Mouse (Mus musculus) thymus, adult 2 months (tissue): ENCODE measurements around the gene Slc25a23. TPM values are rescaled to one million over a fixed set of nuclear protein-coding genes. Genes with fewer than 3 reads are reported as not detected.

Experiments used
- DNase-seq: peaks from one replicate; pipeline ENCODE4 v3.0.0; 2021
- H3K27ac ChIP-seq: fragments of 200-500 bp; 2 replicates; pipeline ENCODE4 v1.5.1; 2012; ENCODE audit warnings: low read length, control low read depth; ENCODE audit not compliant: control insufficient read depth, insufficient read depth
- H3K27me3 ChIP-seq: fragments of 200-500 bp; 2 replicates; pipeline ENCODE4 v1.6.1; 2012; ENCODE audit warnings: mild to moderate bottlenecking, low read length, moderate library complexity, mixed read lengths; ENCODE audit not compliant: control insufficient read depth, insufficient read depth
- H3K36me3 ChIP-seq: fragments of 200-500 bp; 2 replicates; pipeline ENCODE4 v1.6.1; 2012; ENCODE audit warnings: mild to moderate bottlenecking, low read length, moderate library complexity; ENCODE audit not compliant: control insufficient read depth, insufficient read depth
- H3K4me1 ChIP-seq: fragments of 200-500 bp; replicated peaks from 2 replicates; pipeline ENCODE4 v1.6.1; 2012; ENCODE audit warnings: low read length; ENCODE audit not compliant: control insufficient read depth, insufficient read depth
- H3K4me3 ChIP-seq: fragments of 200-500 bp; 2 replicates; pipeline ENCODE4 v1.5.1; 2012; ENCODE audit warnings: mild to moderate bottlenecking, low read length, control low read depth, moderate library complexity; ENCODE audit not compliant: control insufficient read depth, insufficient read depth
- CTCF ChIP-seq: fragments of 200-500 bp; IDR thresholded peaks from 2 replicates; pipeline ENCODE4 v1.5.1; 2012; ENCODE audit warnings: mild to moderate bottlenecking, control low read depth, low read length, moderate library complexity, borderline replicate concordance; ENCODE audit not compliant: control insufficient read depth, poor library complexity, insufficient read depth; ENCODE audit errors: extremely low read depth
- POLR2A ChIP-seq: fragments of 200-500 bp; IDR thresholded peaks from 2 replicates; pipeline ENCODE4 v1.6.1; 2012; ENCODE audit warnings: mild to moderate bottlenecking, low read length, control low read depth, moderate library complexity; ENCODE audit not compliant: control insufficient read depth, poor library complexity, insufficient read depth; ENCODE audit errors: extremely low read depth
- WGBS: fragments of 180-500 bp; shearing (Covaris S2); methylation state at CpG from one replicate; pipeline ENCODE4 v1.1.7; 2018; 5-methylcytosine and 5-hydroxymethylcytosine counted together
- polyA plus RNA-seq: library from polyadenylated mRNA; depleted of rRNA; stranded (reverse); fragments of >200 nt; gene quantifications from 2 replicates; pipeline ENCODE4 v1.2.3, GENCODE M21; 2012; rRNA removed

Gene Slc25a23
- polyA plus RNA-seq, 1 experiment = 76.5 TPM

DNA sequence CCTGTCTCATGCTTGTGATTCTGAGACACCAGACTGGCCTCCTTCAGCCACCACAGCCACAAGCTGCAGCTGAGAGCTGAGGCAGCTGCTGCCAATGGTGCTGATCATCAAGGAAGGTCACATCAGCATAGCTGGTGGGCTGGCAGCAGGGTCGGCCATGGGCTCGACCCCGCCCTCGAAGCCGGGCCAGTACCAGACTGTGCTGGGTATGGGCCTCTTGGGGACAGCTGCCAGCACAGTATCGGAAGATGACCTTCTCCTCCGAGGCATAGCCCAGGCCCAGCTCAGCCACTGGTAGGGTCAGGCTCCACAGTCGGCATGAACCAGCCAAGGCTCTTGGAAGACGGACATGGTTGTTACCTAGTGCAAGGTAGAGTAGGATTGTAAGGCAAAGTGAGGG is 60.2 kb downstream of the Slc25a23 start:
- no peak for TF ChIP-seq POLR2A
- no peak for TF ChIP-seq CTCF
- Histone ChIP-seq H3K27me3 (no peaks in the 10 kb centered on the region), H3K36me3 (peaks cover 21% of the 10 kb centered on the region), H3K4me1 (peaks cover 5% of the 10 kb centered on the region), H3K27ac (no peak overlapping the region), H3K4me3 (no peak overlapping the region)
- WGBS = 96% methylated on average over 9 of the region's 9 CpGs
- no peak for DNase-seq

DNA sequence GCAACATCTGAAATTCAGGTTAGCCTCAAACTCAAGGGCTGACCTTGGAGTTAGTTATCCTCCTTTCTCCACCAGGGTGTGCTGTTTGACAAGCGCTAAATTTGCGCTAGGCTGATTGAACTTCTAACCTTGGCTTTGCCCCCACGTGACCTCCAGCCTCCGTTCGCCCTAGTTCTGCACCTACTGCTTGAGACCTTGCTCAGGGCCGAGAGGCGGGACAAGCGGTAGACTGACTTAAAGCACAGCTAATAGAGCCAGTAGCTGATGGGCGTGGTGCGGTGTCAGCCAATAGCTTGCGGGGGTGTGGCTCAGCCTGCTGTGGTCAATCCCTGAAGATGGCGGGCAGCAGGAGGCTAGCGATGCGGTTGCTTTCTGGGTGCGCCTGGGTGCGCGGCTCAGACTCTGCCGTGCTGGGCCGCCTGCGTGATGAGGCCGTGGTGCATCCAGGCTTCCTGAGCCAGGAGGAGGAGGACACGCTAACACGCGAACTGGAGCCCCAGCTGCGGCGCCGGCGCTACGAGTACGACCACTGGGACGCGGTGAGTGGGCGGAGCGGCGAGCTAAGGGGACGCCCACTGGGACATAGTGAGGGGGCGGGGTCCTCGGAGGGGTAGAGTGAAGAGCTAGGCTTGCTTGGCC is 62.5 kb downstream of the Slc25a23 start, which contains the start of gene Alkbh7:
Alkbh7 (plus strand) TSS at position 311 of the 639 bp plus-strand sequence.
- H3K4me3 ChIP-seq = peak within 1 kb of the TSS; percentile 62
- peak; percentile 94 for DNase-seq
- H3K36me3 ChIP-seq = peaks cover 15% of the 10 kb centered on the region; the same call in 1 of the 2 replicates
- H3K27ac ChIP-seq = no peak within 1 kb of the TSS
- H3K27me3 ChIP-seq = no peaks in the 10 kb centered on the region
- peaks cover 5% of the 10 kb centered on the region for H3K4me1 ChIP-seq
- TF ChIP-seq CTCF (0 out of 2 replicates have a peak, but pooled peaks have one; percentile 48), POLR2A (no peak)
- WGBS = under 1% methylated on average over 38 of the region's 38 CpGs

DNA sequence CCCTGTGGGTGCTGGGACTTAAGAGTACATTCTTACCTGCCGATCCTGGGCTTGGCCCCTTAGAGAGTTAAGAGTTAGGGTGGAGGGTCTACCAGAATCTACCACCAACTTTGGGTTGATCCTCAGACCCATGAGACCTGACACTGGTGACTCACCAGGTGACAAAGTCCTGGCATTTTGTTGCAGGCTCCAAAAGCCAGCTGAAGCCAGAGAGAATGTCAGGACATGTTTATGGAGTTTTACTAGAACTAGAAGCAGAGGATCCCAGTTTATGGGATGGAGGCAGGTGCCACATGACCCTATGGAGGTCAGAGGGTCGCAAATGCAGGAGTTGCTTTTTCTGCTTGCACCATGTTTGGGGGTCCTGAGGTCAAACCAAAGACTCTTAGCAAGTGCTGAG is 63.2 kb downstream of the Slc25a23 start:
- no peak overlapping the region for H3K4me3 ChIP-seq

DNA sequence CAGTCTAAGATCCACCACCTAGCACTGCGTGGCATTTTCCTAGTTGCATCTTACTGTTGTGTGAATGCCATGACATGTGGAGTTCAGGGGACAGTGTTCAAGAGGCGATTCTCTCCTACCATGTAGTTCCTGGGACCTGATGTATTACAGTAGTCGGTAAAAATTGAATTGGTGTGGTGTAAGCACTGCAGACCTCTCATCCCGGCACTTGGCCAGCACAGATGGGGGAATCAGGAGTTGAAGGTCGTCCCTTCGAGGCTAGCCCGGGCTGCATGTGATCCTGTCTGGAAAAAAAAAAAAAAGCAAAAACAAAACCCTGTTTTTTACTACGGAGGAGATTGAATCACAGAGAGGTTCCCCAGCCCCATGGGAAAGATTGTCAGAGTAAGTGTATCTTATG is 64.6 kb downstream of the Slc25a23 start:
- no peak for DNase-seq
- TF ChIP-seq CTCF = no peak
- no peak for TF ChIP-seq POLR2A
- no peak overlapping the region for H3K4me3 ChIP-seq
- H3K36me3 ChIP-seq = peaks cover 15% of the 10 kb centered on the region; the same call in 1 of the 2 replicates
- H3K27ac ChIP-seq = no peak overlapping the region
- WGBS = 93% methylated on average over 8 of the region's 8 CpGs
- peaks cover 10% of the 10 kb centered on the region for H3K4me1 ChIP-seq
- H3K27me3 ChIP-seq = no peaks in the 10 kb centered on the region

More for the DNA sequence above, 63.2 kb downstream of the Slc25a23 start:
- Histone ChIP-seq H3K27ac (no peak overlapping the region), H3K27me3 (no peaks in the 10 kb centered on the region), H3K4me1 (peaks cover 5% of the 10 kb centered on the region), H3K36me3 (peaks cover 15% of the 10 kb centered on the region; the same call in 1 of the 2 replicates)
- DNase-seq = no peak
- no peak for TF ChIP-seq POLR2A
- no peak for TF ChIP-seq CTCF
- 76% methylated on average over 2 of the region's 2 CpGs for WGBS

Other genes starting within 250 kb of the Slc25a23 start
- 31.3 and 44.2 TPM in 2 replicates for gene Rfx2, start 228.8 kb downstream of the Slc25a23 start, polyA plus RNA-seq
- 0.11 TPM in 1 of 2 replicates, not detected in the other for gene Acsbg2, start 185.4 kb downstream of the Slc25a23 start, polyA plus RNA-seq
- gene 1700061G19Rik, start 184.4 kb downstream of the Slc25a23 start, polyA plus RNA-seq = 0.10 and 0.19 TPM in 2 replicates
- gene Mllt1, start 124.4 kb downstream of the Slc25a23 start, polyA plus RNA-seq = 134 and 135 TPM in 2 replicates
- 0.14 and 0.32 TPM in 2 replicates for gene Acer1, start 77.7 kb downstream of the Slc25a23 start, polyA plus RNA-seq
- gene Clpp, start 69.6 kb downstream of the Slc25a23 start, polyA plus RNA-seq = 131 and 144 TPM in 2 replicates
- 26.7 and 32.2 TPM in 2 replicates for gene Alkbh7, start 62.5 kb downstream of the Slc25a23 start, polyA plus RNA-seq
- not detected in 2 replicates for gene Pspn, start 59.8 kb downstream of the Slc25a23 start, polyA plus RNA-seq
- gene Gtf2f1, start 48.6 kb downstream of the Slc25a23 start, polyA plus RNA-seq = 40.8 and 42.9 TPM in 2 replicates
- gene Gm17949, start 48.4 kb downstream of the Slc25a23 start, polyA plus RNA-seq = 0.08 TPM in 1 of 2 replicates, not detected in the other
- gene Khsrp, start 28.3 kb downstream of the Slc25a23 start, polyA plus RNA-seq = 229 and 259 TPM in 2 replicates
- gene Slc25a41, start 18.2 kb downstream of the Slc25a23 start, polyA plus RNA-seq = 0.22 and 0.38 TPM in 2 replicates
- 3.4 and 5.9 TPM in 2 replicates for gene Crb3, start 758 bp downstream of the Slc25a23 start, polyA plus RNA-seq
- gene Dennd1c, start 18.7 kb upstream of the Slc25a23 start, polyA plus RNA-seq = 176 and 196 TPM in 2 replicates
- gene Tubb4a, start 27.9 kb upstream of the Slc25a23 start, polyA plus RNA-seq = 5.5 and 5.7 TPM in 2 replicates
- 10.2 and 12.3 TPM in 2 replicates for gene Tnfsf9, start 45.5 kb upstream of the Slc25a23 start, polyA plus RNA-seq
- gene Cd70, start 89.9 kb upstream of the Slc25a23 start, polyA plus RNA-seq = 10.5 and 11.0 TPM in 2 replicates
- gene Tnfsf14, start 134.3 kb upstream of the Slc25a23 start, polyA plus RNA-seq = 6.5 and 6.7 TPM in 2 replicates
- 139 and 152 TPM in 2 replicates for gene C3, start 168.3 kb upstream of the Slc25a23 start, polyA plus RNA-seq
- 62.4 and 63.9 TPM in 2 replicates for gene Gpr108, start 188.6 kb upstream of the Slc25a23 start, polyA plus RNA-seq
- gene Trip10, start 189.6 kb upstream of the Slc25a23 start, polyA plus RNA-seq = 10.6 and 14.8 TPM in 2 replicates
- 131 and 137 TPM in 2 replicates for gene Vav1, start 219.2 kb upstream of the Slc25a23 start, polyA plus RNA-seq